Mouse (Mus musculus): Measurements from ENCODE around the gene Sema3e. TPM values are rescaled to one million over a fixed set of nuclear protein-coding genes. Genes with fewer than 3 reads are reported as not detected.

Gene Sema3e
- total and polyA plus RNA-seq, 3 experiments = not detected

DNA sequence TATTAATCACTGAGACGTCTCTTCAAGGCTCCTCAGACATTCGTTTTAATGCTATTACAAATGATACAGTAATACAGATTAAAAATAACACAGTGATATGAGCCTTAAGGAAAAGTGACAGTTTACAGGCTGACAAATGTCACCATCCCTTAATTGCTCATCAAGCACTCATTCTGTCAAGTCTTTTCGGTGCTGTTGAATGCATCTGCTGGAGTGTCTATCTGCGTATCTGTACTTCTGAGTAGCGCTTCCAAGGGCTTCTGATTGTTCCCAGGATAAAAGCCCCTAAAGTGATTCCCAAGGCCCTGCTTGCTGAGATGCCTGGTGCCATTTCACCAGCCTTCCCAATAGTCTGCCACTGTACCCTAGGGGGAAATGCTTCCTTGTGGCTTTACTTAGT is 29.4 kb downstream of the Sema3e start:
- Histone ChIP-seq H3K27me3 (replicated peaks) (no peaks in the 10 kb centered on the region), H3K27ac (ENCODE audit: insufficient read depth, low read depth) (no peak overlapping the region), H3K4me3 (replicated peaks in 1 of 3; ENCODE audit: low read depth in 2 of 3, low read length in 2 of 3, poor library complexity in 1 of 3) (no peak overlapping the region), H3K4me1 (ENCODE audit: control insufficient read depth in 1 of 2, insufficient read depth in 2 of 2) (no peaks in the 10 kb centered on the region), H3K4me2 (ENCODE audit: insufficient read depth, low read depth, poor library complexity, severe bottlenecking) (no peak overlapping the region), H3K9me3 (replicated peaks; ENCODE audit: low read length) (peaks cover 25% of the 10 kb centered on the region), H3K79me2 (replicated peaks; ENCODE audit: control insufficient read depth, extremely low read depth, insufficient read depth, poor library complexity, severe bottlenecking) (no peaks in the 10 kb centered on the region), H3K9ac (ENCODE audit: insufficient read depth, low read depth) (no peak overlapping the region), H3K36me3 (replicated peaks in 1 of 2; ENCODE audit: control insufficient read depth in 1 of 2, insufficient read depth in 1 of 2, low read length in 1 of 2) (no peaks in the 10 kb centered on the region)
- dilution Hi-C loops (cut with MboI; ENCODE audit: extremely low pct_ligation_motif_present, extremely low pct_unique_long_range_greater_than_20kb, low sequenced_read_pairs) = no loop called here
- DNase-seq (ENCODE audit: extremely low read depth) = no peak
- in situ Hi-C loops (cut with MboI; ENCODE audit: low pct_ligation_motif_present, low pct_unique_long_range_greater_than_20kb, low sequenced_read_pairs) = no loop called here
- no peak for TF ChIP-seq MAZ (IDR thresholded peaks at IDR 0.05; ENCODE audit: low read depth, low read length)
- no peak for TF ChIP-seq NRF1 (IDR thresholded peaks at IDR 0.05; ENCODE audit: low read depth, low read length)
- no peak for TF ChIP-seq UBTF (IDR thresholded peaks at IDR 0.05; ENCODE audit: low read depth, low read length)
- TF ChIP-seq BHLHE40 (IDR thresholded peaks at IDR 0.05; ENCODE audit: low read depth, low read length) = no peak
- no peak for TF ChIP-seq EP300 (IDR thresholded peaks at IDR 0.05; ENCODE audit: low read length)
- no peak for TF ChIP-seq CHD2 (IDR thresholded peaks at IDR 0.05; ENCODE audit: low read length)
- no peak for TF ChIP-seq E2F4 (IDR thresholded peaks at IDR 0.05; ENCODE audit: insufficient replicate concordance, low read depth, low read length)
- no peak for TF ChIP-seq ZKSCAN1 (IDR thresholded peaks at IDR 0.05; ENCODE audit: borderline replicate concordance, low read depth, low read length)
- TF ChIP-seq CHD1 (IDR thresholded peaks at IDR 0.05; ENCODE audit: low read depth, low read length) = no peak
- TF ChIP-seq HCFC1 (IDR thresholded peaks at IDR 0.05; ENCODE audit: low read depth, low read length) = no peak
- no peak for TF ChIP-seq TBP (conservative IDR thresholded peaks at IDR 0.05; ENCODE audit: low read depth, low read length)
- TF ChIP-seq MAFK (IDR thresholded peaks at IDR 0.05; ENCODE audit: insufficient replicate concordance, low read length) = no peak
- no peak for TF ChIP-seq RCOR1 (conservative IDR thresholded peaks at IDR 0.05; ENCODE audit: low read depth, low read length)
- TF ChIP-seq USF1 (IDR thresholded peaks at IDR 0.05; ENCODE audit: low read depth, low read length) = no peak
- no peak for TF ChIP-seq POLR2AphosphoS2 (IDR thresholded peaks at IDR 0.05; ENCODE audit: low read depth, low read length)
- TF ChIP-seq ELF1 (IDR thresholded peaks at IDR 0.05; ENCODE audit: low read depth, low read length) = no peak
- TF ChIP-seq RAD21 (IDR thresholded peaks at IDR 0.05; ENCODE audit: low read depth, low read length) = no peak

DNA sequence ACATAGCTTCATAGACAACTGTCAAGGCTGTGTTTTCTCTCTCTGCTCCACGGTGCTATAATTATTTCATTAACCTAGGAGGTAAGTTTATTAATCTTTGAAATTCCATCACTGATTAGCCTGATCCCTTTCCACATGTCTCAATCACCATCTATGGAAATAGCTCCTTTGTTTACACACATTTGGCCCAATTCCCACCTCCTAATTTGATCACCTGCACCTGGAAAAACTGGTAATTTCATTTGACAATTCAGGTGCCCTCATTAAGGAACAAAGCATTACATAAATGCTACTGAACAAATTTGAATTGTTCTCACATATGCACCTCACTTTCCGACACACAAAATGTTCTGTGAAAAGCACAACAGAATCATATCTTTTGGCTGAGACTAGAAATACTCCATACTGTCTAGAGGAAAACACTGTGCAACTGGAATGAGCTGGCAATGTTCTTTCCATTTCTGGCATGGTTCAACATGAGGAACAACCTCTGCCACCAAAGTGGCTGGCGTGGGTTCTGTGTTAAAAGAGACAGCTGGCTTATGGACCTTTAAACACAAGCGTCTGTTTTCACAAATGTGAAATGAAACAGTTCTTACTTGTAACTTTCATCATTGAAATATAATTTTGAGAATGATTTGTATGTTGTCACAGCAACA is 34.9 kb downstream of the Sema3e start:
- dilution Hi-C loops (cut with MboI; ENCODE audit: extremely low pct_ligation_motif_present, extremely low pct_unique_long_range_greater_than_20kb, low sequenced_read_pairs) (no loop called here), in situ Hi-C loops (cut with MboI; ENCODE audit: low pct_ligation_motif_present, low pct_unique_long_range_greater_than_20kb, low sequenced_read_pairs) (no loop called here)
- Histone ChIP-seq H3K79me2 (replicated peaks; ENCODE audit: control insufficient read depth, extremely low read depth, insufficient read depth, poor library complexity, severe bottlenecking) (no peaks in the 10 kb centered on the region), H3K27ac (ENCODE audit: insufficient read depth, low read depth) (no peak overlapping the region), H3K4me2 (ENCODE audit: insufficient read depth, low read depth, poor library complexity, severe bottlenecking) (no peak overlapping the region), H3K27me3 (replicated peaks) (no peaks in the 10 kb centered on the region), H3K4me1 (ENCODE audit: control insufficient read depth in 1 of 2, insufficient read depth in 2 of 2) (no peaks in the 10 kb centered on the region), H3K4me3 (replicated peaks in 1 of 3; ENCODE audit: low read depth in 2 of 3, low read length in 2 of 3, poor library complexity in 1 of 3) (no peak overlapping the region), H3K9me3 (replicated peaks; ENCODE audit: low read length) (peaks cover 27% of the 10 kb centered on the region), H3K9ac (ENCODE audit: insufficient read depth, low read depth) (no peak overlapping the region), H3K36me3 (replicated peaks in 1 of 2; ENCODE audit: control insufficient read depth in 1 of 2, insufficient read depth in 1 of 2, low read length in 1 of 2) (no peaks in the 10 kb centered on the region)
- TF ChIP-seq E2F4 (IDR thresholded peaks at IDR 0.05; ENCODE audit: insufficient replicate concordance, low read depth, low read length) (no peak), CHD1 (IDR thresholded peaks at IDR 0.05; ENCODE audit: low read depth, low read length) (no peak), MAX (IDR thresholded peaks at IDR 0.05; ENCODE audit: low read length) (no peak), MAFK (IDR thresholded peaks at IDR 0.05; ENCODE audit: insufficient replicate concordance, low read length) (no peak), GABPA (IDR thresholded peaks at IDR 0.05; ENCODE audit: insufficient replicate concordance, low read depth, low read length) (no peak), POLR2AphosphoS2 (IDR thresholded peaks at IDR 0.05; ENCODE audit: low read depth, low read length) (no peak), EP300 (IDR thresholded peaks at IDR 0.05; ENCODE audit: low read length) (no peak), RCOR1 (conservative IDR thresholded peaks at IDR 0.05; ENCODE audit: low read depth, low read length) (no peak), CHD2 (IDR thresholded peaks at IDR 0.05; ENCODE audit: low read length) (no peak), UBTF (IDR thresholded peaks at IDR 0.05; ENCODE audit: low read depth, low read length) (no peak), KAT2A (IDR thresholded peaks at IDR 0.05; ENCODE audit: insufficient replicate concordance, low read length) (no peak), POLR2A (IDR thresholded peaks at IDR 0.05; ENCODE audit: low read depth, low read length) (no peak), MEF2A (IDR thresholded peaks at IDR 0.05; ENCODE audit: borderline replicate concordance, low read depth, low read length) (no peak), RAD21 (IDR thresholded peaks at IDR 0.05; ENCODE audit: low read depth, low read length) (no peak), MXI1 (IDR thresholded peaks at IDR 0.05; ENCODE audit: low read depth, low read length) (no peak)
- DNase-seq (ENCODE audit: extremely low read depth) = no peak

Data from CH12.LX (cell line).